ENCODE assay signal across 8 mouse cellular contexts in genomic region chr9:102866893-102867292, GRCm38 (mm10). TPM values are rescaled to one million over a fixed set of nuclear protein-coding genes. Genes with fewer than 3 reads are reported as not detected.
DNase-seq lines count a peak whose midpoint lies in the region; ATAC-seq lines count a peak whose summit lies in the region.

No protein-coding gene starts in this region.

- peaks cover 17% of the 10 kb centered on the region for H3K4me1 ChIP-seq in hindbrain, embryonic 16.5 days (ENCODE audit: control insufficient read depth, insufficient read depth, low read depth, low read length)

- H3K4me3 ChIP-seq in hindbrain, embryonic 16.5 days (ENCODE audit: low read length), result no peak overlapping the region

- peak; percentile 62; the same call in 1 of the 2 replicates for ATAC-seq in hindbrain, embryonic 16.5 days

- no peak overlapping the region for H3K9ac ChIP-seq in hindbrain, embryonic 16.5 days (ENCODE audit: low read depth, low read length)

- no peak overlapping the region for H3K4me2 ChIP-seq in hindbrain, embryonic 16.5 days (ENCODE audit: low read length)

- peaks cover 14% of the 10 kb centered on the region; the same call in 1 of the 2 replicates for H3K36me3 ChIP-seq in hindbrain, embryonic 16.5 days (ENCODE audit: control insufficient read depth, insufficient read depth, low read length)

- DNase-seq in left cerebral cortex, adult 18-20 months (ENCODE audit: low spot score in 2 of 2), result peak; percentile 71 to 81
- DNase-seq in left cerebral cortex, adult 11 months (ENCODE audit: low spot score), result no peak
- DNase-seq in cerebellum, postnatal 14 days, result peak; percentile 88 to 91
- DNase-seq in frontal cortex, postnatal 25 days (ENCODE audit: low spot score in 2 of 2), result peak; percentile 54 to 57
- DNase-seq in layer of hippocampus, postnatal 25 days (ENCODE audit: extremely low spot score in 1 of 2, low spot score in 1 of 2), result peak; percentile 59 to 90
- DNase-seq in lung, postnatal 4 days, result peak; percentile 78 to 84
- peak; percentile 44 to 47 for DNase-seq in right cerebral cortex, postnatal 36 days (ENCODE audit: low spot score in 2 of 2)

- H3K27me3 ChIP-seq in hindbrain, embryonic 16.5 days (replicated peaks; ENCODE audit: control insufficient read depth, insufficient read depth, low read length), result no peaks in the 10 kb centered on the region

- 7% methylated on average over 4 of the region's 4 CpGs for WGBS in hindbrain, embryonic 16.5 days

- H3K27ac ChIP-seq in hindbrain, embryonic 16.5 days (ENCODE audit: low read depth, low read length), result no peak overlapping the region

- H3K9me3 ChIP-seq in hindbrain, embryonic 16.5 days (ENCODE audit: control insufficient read depth, low read length), result no peaks in the 10 kb centered on the region

RNA-seq across cellular contexts. Expression of gene Ryk, which starts 32.2 kb away (rescaled TPM):
- total RNA-seq in left cerebral cortex, adult 18-20 months (2021), result 10 to 100 TPM; 37.1 to 38.7 TPM
- polyA plus RNA-seq in hindbrain, embryonic 16.5 days (2015; fragmentation: Nextera tagmentation; extraction: Ambion mirVana), result 8.9 and 9.9 TPM in 2 replicates
- total RNA-seq in layer of hippocampus, postnatal 25 days (2021), result 10 to 100 TPM; 37.1 to 44.4 TPM
